Mouse (Mus musculus): ENCODE measurements at regions not wholly inside any gene's neighbourhood (a gene's known extent, or its start where the extent isn't known, plus 50 kb on each side); places are given as distances from the start of the nearest gene placed in this dataset.

DNA sequence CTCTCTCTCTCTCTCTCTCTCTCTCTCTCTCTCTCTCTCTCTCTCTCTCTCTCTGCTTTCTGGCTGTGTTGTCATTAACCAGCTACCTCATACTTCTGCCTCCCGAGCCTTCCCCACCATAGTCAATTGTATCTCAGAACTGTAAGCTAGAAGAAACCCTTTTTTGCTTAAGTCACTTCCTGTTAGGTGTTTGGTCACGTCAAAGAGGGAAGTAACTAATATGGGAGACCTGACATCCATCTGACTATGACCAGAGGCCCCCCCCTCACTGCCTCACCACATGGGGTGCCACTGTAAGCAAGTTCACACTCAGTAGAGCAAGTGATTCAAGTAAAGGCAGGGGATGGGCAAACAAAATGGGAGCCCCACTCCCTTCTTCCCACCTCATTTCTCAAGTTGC is 187.6 kb upstream of the S100g start:
- TF ChIP-seq CTCF (IDR thresholded peaks at IDR 0.05): no peak
- no peak for TF ChIP-seq EP300 (IDR thresholded peaks at IDR 0.05)

Measured in lung, postnatal 0 days (tissue).